Mouse (Mus musculus) adrenal gland, postnatal 25 days (tissue): ENCODE results near the gene Aak1. TPM values are rescaled to one million over a fixed set of nuclear protein-coding genes. Genes with fewer than 3 reads are reported as not detected.

Experiments
- DNase-seq: peaks from one replicate; pipeline ENCODE4 v3.0.0; 2021; ENCODE audit warnings: mixed read lengths
- long read RNA-seq: library from polyadenylated mRNA; stranded (forward); transcript quantifications from one replicate; pipeline ENCODE4 v2.0.0, GENCODE M21; 2021
- total RNA-seq: library from RNA; stranded (reverse); gene quantifications from 2 replicates; pipeline ENCODE4 v1.2.3, GENCODE M21; 2021

The Aak1 gene
- 93.8 and 99.7 TPM in 2 replicates for total RNA-seq
- long read RNA-seq, partial matches to known transcripts: 1 of 5 reads
- long read RNA-seq, other reads (novel, unspliced or antisense): 4 of 5 reads

GRCm38 (mm10) chr6:86848915-86849644 is at the start of gene Aak1:
Gene Aak1 (plus strand): TSS chr6:86849517.
- DNase-seq: peak; percentile 90

GRCm38 (mm10) chr6:86800467-86800866 is 48.9 kb upstream of the Aak1 start:
- DNase-seq: no peak

GRCm38 (mm10) chr6:86801431-86801830 is 47.9 kb upstream of the Aak1 start:
- no peak for DNase-seq

- no peak for DNase-seq
These were observed 44.7 kb upstream of the Aak1 start for GRCm38 (mm10) chr6:86804646-86805045.

GRCm38 (mm10) chr6:86806455-86807086 is 42.7 kb upstream of the Aak1 start:
- peak; percentile 74 for DNase-seq

GRCm38 (mm10) chr6:86812919-86813318 is 36.4 kb upstream of the Aak1 start:
- DNase-seq: no peak

- DNase-seq: peak; percentile 59
These were observed 36.0 kb upstream of the Aak1 start for GRCm38 (mm10) chr6:86813341-86813740.

- no peak for DNase-seq
These were observed 34.4 kb upstream of the Aak1 start for GRCm38 (mm10) chr6:86814926-86815325.

GRCm38 (mm10) chr6:86815436-86815835 is 33.9 kb upstream of the Aak1 start:
- DNase-seq: no peak

- DNase-seq: peak; percentile 18
These were observed 32.7 kb upstream of the Aak1 start for GRCm38 (mm10) chr6:86816586-86816985.

- DNase-seq: no peak
These were observed 30.4 kb upstream of the Aak1 start for GRCm38 (mm10) chr6:86818914-86819313.

- no peak for DNase-seq
These were observed 29.4 kb upstream of the Aak1 start for GRCm38 (mm10) chr6:86819926-86820325.

- no peak for DNase-seq
These were observed 28.6 kb upstream of the Aak1 start for GRCm38 (mm10) chr6:86820690-86821089.

GRCm38 (mm10) chr6:86822285-86823050 is 26.8 kb upstream of the Aak1 start:
- peak; percentile 10 for DNase-seq

- DNase-seq: no peak
These were observed 26.3 kb upstream of the Aak1 start for GRCm38 (mm10) chr6:86823051-86823431.

GRCm38 (mm10) chr6:86823824-86824223 is 25.5 kb upstream of the Aak1 start:
- peak; percentile 18 for DNase-seq

GRCm38 (mm10) chr6:86824401-86824800 is 24.9 kb upstream of the Aak1 start:
- DNase-seq: no peak

GRCm38 (mm10) chr6:86827432-86827831 is 21.9 kb upstream of the Aak1 start:
- peak; percentile 14 for DNase-seq

GRCm38 (mm10) chr6:86829768-86830167 is 19.5 kb upstream of the Aak1 start:
- no peak for DNase-seq

GRCm38 (mm10) chr6:86830738-86831500 is 18.4 kb upstream of the Aak1 start:
- DNase-seq: no peak

GRCm38 (mm10) chr6:86832802-86833502 is 16.4 kb upstream of the Aak1 start:
- DNase-seq: peak; percentile 33

GRCm38 (mm10) chr6:86839089-86839488 is 10.2 kb upstream of the Aak1 start:
- DNase-seq: no peak
